ENCODE assay signal across 26 mouse cellular contexts in the genomic region with DNA sequence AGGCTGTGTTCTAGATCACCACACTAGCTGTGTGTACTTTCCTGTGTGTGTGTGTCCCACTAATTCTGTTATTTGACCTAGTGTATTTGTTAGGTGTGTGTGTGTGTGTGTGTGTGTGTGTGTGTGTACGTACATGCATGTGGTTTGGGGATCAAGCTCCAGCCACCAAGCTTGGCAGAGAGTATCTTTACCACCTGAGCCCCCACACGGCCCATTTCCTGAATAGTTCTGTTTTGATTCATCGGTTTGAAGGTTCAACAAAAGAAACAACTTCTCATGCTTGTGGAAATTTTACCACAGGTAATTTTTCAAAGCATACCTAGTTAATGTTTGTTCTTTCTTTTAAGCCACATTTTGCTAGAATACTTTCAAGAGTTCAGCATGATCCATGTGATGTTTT.
"Had no signal": no experiment of that assay in that cellular context is flagged by ENCODE, and none has a peak within 500 bp of the region (broad histone marks: within the 10 kb centered on the region; RNA-seq: fewer than 3 reads in every experiment).

No protein-coding gene starts in this region.

- H3K4me1 ChIP-seq: hindbrain, embryonic 10.5 days; intestine, embryonic 15.5 days; limb, embryonic 13.5 days; limb, embryonic 15.5 days; liver, embryonic 12.5 days had no signal

- H3K4me2 ChIP-seq: heart, embryonic 12.5 days; hindbrain, embryonic 12.5 days; hindbrain, embryonic 14.5 days; intestine, embryonic 15.5 days; limb, embryonic 13.5 days; limb, embryonic 15.5 days; liver, embryonic 12.5 days had no signal

- DNase-seq: gastrocnemius, adult 2 months; gastrocnemius, postnatal 10 days; gastrocnemius, postnatal 36 days; heart, adult 18-20 months; heart, postnatal 10 days; heart, postnatal 4 days; kidney, adult 18-20 months; kidney, adult 8-10 months; kidney, postnatal 10 days; kidney, postnatal 25 days; kidney, postnatal 4 days; left cerebral cortex, postnatal 4 days had no signal

- ATAC-seq: hindbrain, embryonic 16.5 days; inflammation-experienced regulatory T-cells, adult 6 months; intestine, embryonic 15.5 days; intestine, postnatal 0 days; liver, embryonic 12.5 days had no signal

- H3K27ac ChIP-seq: gastrocnemius, adult 2 months; heart, embryonic 10.5 days; hindbrain, embryonic 10.5 days; hindbrain, embryonic 12.5 days; hindbrain, embryonic 14.5 days; intestine, embryonic 15.5 days; layer of hippocampus, adult 2 months; limb, embryonic 13.5 days; limb, embryonic 15.5 days; liver, embryonic 12.5 days; liver, embryonic 14.5 days had no signal

- H3K27me3 ChIP-seq: heart, embryonic 12.5 days; hindbrain, embryonic 12.5 days; intestine, embryonic 15.5 days; limb, embryonic 13.5 days; limb, embryonic 15.5 days; liver, embryonic 12.5 days had no signal

- H3K9me3 ChIP-seq: heart, embryonic 10.5 days; heart, embryonic 12.5 days; hindbrain, embryonic 10.5 days; hindbrain, embryonic 12.5 days; intestine, embryonic 15.5 days; limb, embryonic 13.5 days; limb, embryonic 15.5 days; liver, embryonic 12.5 days had no signal

- H3K36me3 ChIP-seq: hindbrain, embryonic 10.5 days; hindbrain, embryonic 12.5 days; intestine, embryonic 15.5 days; limb, embryonic 13.5 days; limb, embryonic 15.5 days had no signal

- H3K9ac ChIP-seq: heart, embryonic 12.5 days; hindbrain, embryonic 12.5 days; hindbrain, embryonic 14.5 days; intestine, embryonic 15.5 days; limb, embryonic 13.5 days; limb, embryonic 15.5 days; liver, embryonic 12.5 days; liver, embryonic 14.5 days had no signal

- H3K4me3 ChIP-seq: gastrocnemius, adult 2 months; heart, embryonic 10.5 days; heart, embryonic 12.5 days; hindbrain, embryonic 10.5 days; hindbrain, embryonic 12.5 days; intestine, embryonic 15.5 days; layer of hippocampus, adult 2 months; limb, embryonic 13.5 days; limb, embryonic 15.5 days; liver, embryonic 12.5 days had no signal
